Mouse (Mus musculus): ENCODE measurements around the gene Rpusd2.

Rpusd2 gene

GRCm38 (mm10) chr2:119035397-119035745 lies 781 bp downstream of the Rpusd2 start:
- no peak for DNase-seq

GRCm38 (mm10) chr2:119040882-119041281 lies 6.3 kb downstream of the Rpusd2 start:
- peak; percentile 38 to 55 for DNase-seq

GRCm38 (mm10) chr2:119045163-119045562 lies 10.6 kb downstream of the Rpusd2 start:
- no peak for DNase-seq

GRCm38 (mm10) chr2:119046649-119047611 lies 12.3 kb downstream of the Rpusd2 start, which contains the start of gene Knl1:
Knl1 (plus strand) TSS chr2:119047119.
- DNase-seq = peak; percentile 99

- no peak for DNase-seq
Observed at GRCm38 (mm10) chr2:119047849-119048248, 13.3 kb downstream of the Rpusd2 start.

- DNase-seq = no peak
Observed at GRCm38 (mm10) chr2:119050132-119050650, 15.6 kb downstream of the Rpusd2 start.

- no peak for DNase-seq
Observed at GRCm38 (mm10) chr2:119060139-119060538, 25.5 kb downstream of the Rpusd2 start.

GRCm38 (mm10) chr2:119072397-119072796 lies 37.8 kb downstream of the Rpusd2 start:
- DNase-seq = no peak

GRCm38 (mm10) chr2:119086156-119086555 lies 51.6 kb downstream of the Rpusd2 start:
- DNase-seq = no peak

Data from cerebellum, postnatal 14 days (tissue).